Mouse (Mus musculus): ENCODE results near the gene Stub1. TPM values are rescaled to one million over a fixed set of nuclear protein-coding genes. Genes with fewer than 3 reads are reported as not detected.
"Not testable (repeated sequence)": the region's sequence is repeated elsewhere in the genome, so short reads cannot be mapped to it uniquely, and the experiment has no call there.

Gene Stub1
- polyA plus RNA-seq, 1 experiment from 2014 or later, result 316 TPM

DNA sequence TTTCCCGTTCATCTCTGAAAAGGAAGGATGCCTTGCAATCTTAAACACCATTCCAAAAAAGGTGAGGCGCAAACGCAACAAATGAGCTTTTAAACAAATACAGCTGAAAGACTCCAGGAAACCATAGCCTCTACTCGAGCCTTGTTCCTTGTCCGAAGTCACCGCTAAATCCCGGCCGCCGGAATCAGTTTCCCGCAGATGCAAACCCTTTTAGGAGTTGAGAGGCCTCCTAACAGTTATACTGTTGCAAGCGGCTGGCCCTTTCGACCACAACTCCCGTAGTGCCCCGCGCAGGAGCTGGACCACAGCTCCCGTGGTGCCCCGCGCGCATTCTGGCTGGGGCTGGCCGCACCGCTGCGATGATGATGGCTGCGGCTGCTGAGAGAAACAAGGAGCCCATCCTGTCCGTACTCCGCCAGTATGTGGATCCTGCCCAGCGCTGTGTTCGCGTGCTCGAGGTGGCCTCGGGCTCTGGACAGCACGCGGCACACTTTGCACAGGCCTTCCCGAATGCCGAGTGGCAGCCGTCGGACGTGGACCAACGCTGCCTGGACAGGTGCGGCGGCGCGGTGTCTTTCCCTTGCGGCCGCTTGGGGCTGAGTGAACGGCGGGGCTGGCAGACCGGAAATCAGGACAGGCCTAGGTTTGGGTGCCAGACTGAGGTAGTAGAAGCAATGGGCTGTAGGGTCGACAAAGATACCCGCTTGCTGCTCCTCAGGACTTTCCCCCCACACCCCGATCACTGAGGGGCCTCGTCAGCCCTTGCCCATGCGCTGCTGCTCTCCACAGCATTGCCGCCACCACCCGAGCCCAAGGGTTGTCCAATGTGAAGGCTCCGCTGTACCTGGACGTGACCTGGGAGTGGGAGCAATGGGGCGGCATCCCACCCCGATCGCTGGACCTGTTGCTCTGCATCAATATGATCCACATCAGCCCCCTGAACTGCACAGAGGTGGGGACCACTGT, 42.2 kb upstream of the Stub1 start:
- peaks cover 28% of the 10 kb centered on the region for H3K4me1 ChIP-seq (replicated peaks)
- H3K9ac ChIP-seq, result peak overlapping the region; percentile 92
- H3K27me3 ChIP-seq, result no peaks in the 10 kb centered on the region
- peaks cover 23% of the 10 kb centered on the region for H3K36me3 ChIP-seq
- H3K9me3 ChIP-seq, result no peaks in the 10 kb centered on the region
- H3K27ac ChIP-seq (replicated peaks), result peak overlapping the region; percentile 92
- WGBS, result under 1% methylated on average over 59 of the region's 59 CpGs
- peak overlapping the region; percentile 94 for H3K4me2 ChIP-seq
- ATAC-seq (ENCODE audit: low read depth), result peak; percentile 93
- H3K4me3 ChIP-seq, result peak overlapping the region; percentile 79

DNA sequence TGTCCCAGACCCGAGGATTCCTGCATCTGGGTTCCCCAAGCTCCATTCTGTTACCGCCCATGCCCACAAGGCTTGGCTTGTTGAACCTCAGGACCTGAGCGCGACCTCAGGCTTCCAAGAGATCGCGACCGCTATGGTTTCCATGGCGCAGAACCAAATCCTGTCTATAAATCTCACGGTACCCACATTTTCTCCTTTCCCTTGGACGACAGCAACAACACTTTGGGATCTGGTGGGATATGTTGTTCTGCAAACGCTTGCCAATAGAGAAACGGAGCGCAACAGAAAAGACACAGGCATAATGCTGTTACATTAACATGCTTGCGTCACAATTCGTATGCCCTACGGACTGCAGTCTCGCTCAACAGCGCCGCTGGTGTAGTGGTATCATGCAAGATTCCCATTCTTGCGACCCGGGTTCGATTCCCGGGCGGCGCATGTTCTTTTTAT, 41.5 kb upstream of the Stub1 start, which contains the start of gene Mettl26:
Mettl26 (plus strand) TSS at position 354 of the 450 bp plus-strand sequence.
- no peaks in the 10 kb centered on the region for H3K9me3 ChIP-seq
- WGBS, result under 1% methylated on average over 25 of the region's 25 CpGs
- H3K27me3 ChIP-seq, result no peaks in the 10 kb centered on the region
- peak within 1 kb of the TSS; percentile 94 for H3K4me2 ChIP-seq
- peak within 1 kb of the TSS; percentile 92 for H3K27ac ChIP-seq (replicated peaks)
- peaks cover 23% of the 10 kb centered on the region for H3K4me1 ChIP-seq (replicated peaks)
- peak; percentile 71 for ATAC-seq (ENCODE audit: low read depth)
- peaks cover 21% of the 10 kb centered on the region for H3K36me3 ChIP-seq
- H3K4me3 ChIP-seq, result peak within 1 kb of the TSS; percentile 79
- peak within 1 kb of the TSS; percentile 92 for H3K9ac ChIP-seq

DNA sequence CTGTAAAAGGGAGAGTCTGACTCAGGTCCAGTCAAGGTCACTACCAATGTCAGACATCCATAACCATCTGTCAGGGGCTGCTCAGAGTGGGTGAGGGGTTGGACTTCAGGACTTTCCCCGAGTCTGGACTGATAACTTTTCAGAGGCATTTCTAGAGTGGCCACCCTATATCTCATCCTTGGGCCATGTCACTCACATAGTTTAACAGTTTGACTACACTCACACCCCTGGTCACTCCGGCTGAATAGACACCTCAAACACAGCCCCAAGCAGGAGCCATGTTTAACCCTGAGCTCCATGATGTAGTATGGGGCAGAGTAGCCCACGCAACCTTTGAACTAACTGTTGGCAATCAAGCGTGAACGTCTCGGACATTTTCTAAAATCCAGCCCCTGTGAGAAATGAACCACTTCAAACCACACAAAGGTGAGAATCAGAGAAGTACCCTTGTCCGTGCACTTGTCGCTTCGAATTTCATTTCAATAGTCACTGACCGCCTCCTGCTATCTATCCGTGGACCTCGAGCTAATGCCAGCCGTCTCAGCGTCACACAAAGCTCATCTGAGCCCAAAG, 41.0 kb upstream of the Stub1 start:
- peaks cover 16% of the 10 kb centered on the region for H3K36me3 ChIP-seq
- H3K4me2 ChIP-seq, result peak overlapping the region; percentile 94
- peak overlapping the region; percentile 92 for H3K27ac ChIP-seq (replicated peaks)
- WGBS, result 8% methylated on average over 14 of the region's 14 CpGs
- no peak; the same call in 1 of the 2 replicates for ATAC-seq (ENCODE audit: low read depth)
- no peaks in the 10 kb centered on the region for H3K27me3 ChIP-seq
- H3K9me3 ChIP-seq, result no peaks in the 10 kb centered on the region
- peaks cover 23% of the 10 kb centered on the region for H3K4me1 ChIP-seq (replicated peaks)
- peak overlapping the region; percentile 79 for H3K4me3 ChIP-seq
- peak overlapping the region; percentile 92 for H3K9ac ChIP-seq

DNA sequence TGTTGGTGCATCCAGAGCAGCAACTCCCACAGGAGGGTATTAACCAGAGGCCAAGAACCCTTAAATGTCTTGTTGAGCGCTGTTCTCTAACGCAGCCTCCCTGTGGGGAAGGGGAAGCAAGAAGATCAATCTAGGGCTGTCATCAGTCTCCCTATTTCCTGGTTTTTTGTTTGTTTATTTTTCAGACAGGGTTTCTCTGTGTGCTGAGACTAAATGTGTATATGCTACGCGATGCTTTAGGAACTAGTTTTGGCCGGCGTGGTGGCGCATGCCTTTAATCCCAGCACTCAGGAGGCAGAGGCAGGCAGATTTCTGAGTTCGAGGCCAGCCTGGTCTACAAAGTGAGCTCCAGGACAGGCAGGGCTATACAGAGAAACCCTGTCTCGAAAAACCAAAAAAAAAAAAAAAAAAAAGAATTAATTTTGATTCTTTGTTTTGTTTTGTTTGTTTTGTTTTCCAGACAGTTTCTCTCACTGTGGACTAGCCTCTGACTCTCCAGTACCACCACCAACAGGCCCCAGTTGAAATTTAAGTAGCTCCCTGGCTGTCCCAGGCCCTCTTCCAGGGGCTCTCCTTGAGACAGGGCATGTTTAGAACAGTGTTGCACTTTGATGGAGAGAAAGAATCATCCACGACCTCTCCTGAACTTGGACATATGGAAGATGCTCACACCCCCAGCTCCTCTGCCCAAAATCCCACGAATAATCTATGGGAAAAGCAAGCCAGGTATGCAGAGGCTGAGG, 40.4 kb upstream of the Stub1 start:
- Histone ChIP-seq H3K4me3 (peak overlapping the region; percentile 79), H3K4me1 (replicated peaks) (peaks cover 28% of the 10 kb centered on the region), H3K9me3 (no peaks in the 10 kb centered on the region), H3K9ac (peak overlapping the region; percentile 92), H3K36me3 (peaks cover 10% of the 10 kb centered on the region), H3K4me2 (peak overlapping the region; percentile 94), H3K27ac (replicated peaks) (peak overlapping the region; percentile 92), H3K27me3 (no peaks in the 10 kb centered on the region)
- ATAC-seq (ENCODE audit: low read depth), result no peak
- WGBS, result 78% methylated on average over 11 of the region's 11 CpGs

DNA sequence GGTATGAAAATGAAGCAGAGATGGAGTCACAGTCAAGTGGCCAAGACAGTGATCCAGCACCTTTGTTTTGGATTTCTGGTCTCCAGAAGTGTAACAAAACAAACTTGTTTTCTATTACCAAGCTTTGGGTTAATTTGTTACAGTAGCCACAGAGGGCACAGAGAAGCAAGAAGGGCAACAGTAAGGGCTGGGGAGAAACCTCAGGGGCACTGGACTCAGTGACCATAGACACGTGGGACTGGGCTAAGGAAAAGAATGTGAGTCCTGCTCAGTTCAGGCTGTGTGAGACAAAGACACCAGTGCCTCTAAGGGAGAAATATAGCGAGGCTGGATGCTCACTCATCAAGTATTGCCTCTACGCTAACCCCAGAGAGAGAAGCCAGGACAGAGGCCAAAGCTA, 39.5 kb upstream of the Stub1 start:
- no peak overlapping the region for H3K4me3 ChIP-seq
- WGBS, result 76% methylated on average over 3 of the region's 3 CpGs
- H3K4me1 ChIP-seq (replicated peaks), result peaks cover 34% of the 10 kb centered on the region
- peaks cover under 1% of the 10 kb centered on the region for H3K36me3 ChIP-seq
- no peak for ATAC-seq (ENCODE audit: low read depth)
- H3K9me3 ChIP-seq, result no peaks in the 10 kb centered on the region
- H3K4me2 ChIP-seq, result no peak overlapping the region
- no peak overlapping the region for H3K9ac ChIP-seq
- H3K27me3 ChIP-seq, result no peaks in the 10 kb centered on the region
- no peak overlapping the region for H3K27ac ChIP-seq (replicated peaks)

DNA sequence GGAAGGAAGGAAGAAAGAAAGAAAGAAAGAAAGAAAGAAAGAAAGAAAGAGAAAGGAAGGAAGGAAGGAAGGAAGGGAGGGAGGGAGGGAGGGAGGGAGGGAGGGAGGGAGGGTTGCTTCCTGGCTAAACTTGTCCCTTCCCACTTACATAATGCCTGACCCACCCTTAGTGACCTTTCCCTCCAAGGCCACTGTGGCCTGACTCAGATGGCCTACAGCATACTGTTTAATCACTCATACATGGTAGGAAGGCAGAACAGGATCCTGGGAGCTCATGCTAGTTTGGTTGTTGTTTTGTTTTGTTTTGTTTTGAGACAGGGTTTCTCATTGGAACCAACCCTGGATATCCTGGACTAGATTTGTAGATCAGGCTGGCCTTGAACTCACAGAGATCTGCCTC, 38.4 kb upstream of the Stub1 start:
- not testable (repeated sequence) for H3K4me3 ChIP-seq; H3K4me2 ChIP-seq; H3K27ac ChIP-seq (replicated peaks); H3K9me3 ChIP-seq; H3K27me3 ChIP-seq; H3K36me3 ChIP-seq; H3K9ac ChIP-seq; ATAC-seq (ENCODE audit: low read depth)
- H3K4me1 ChIP-seq (replicated peaks), result peaks cover 31% of the 10 kb centered on the region

DNA sequence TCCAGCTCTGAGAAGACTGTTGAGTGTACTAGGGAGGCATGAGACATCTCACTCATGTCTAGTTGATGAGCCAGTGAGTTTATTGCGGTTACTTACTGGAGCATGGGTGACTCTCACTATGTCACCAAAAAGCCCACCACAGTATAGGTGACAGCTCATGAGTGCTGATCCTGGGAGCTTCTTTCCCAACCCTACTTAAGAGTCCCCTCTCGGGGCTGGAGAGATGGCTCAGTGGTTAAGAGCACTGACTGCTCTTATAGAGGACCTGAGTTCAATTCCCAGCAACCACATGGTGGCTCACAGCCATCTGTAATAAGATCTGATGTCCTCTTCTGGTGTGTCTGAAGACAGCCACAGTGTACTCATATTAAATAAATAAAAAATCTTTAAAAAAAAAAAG, 36.8 kb upstream of the Stub1 start:
- H3K4me1 ChIP-seq (replicated peaks), result peaks cover 22% of the 10 kb centered on the region
- 88% methylated on average over 2 of the region's 2 CpGs for WGBS
- no peak overlapping the region for H3K27ac ChIP-seq (replicated peaks)
- no peak overlapping the region for H3K4me3 ChIP-seq
- no peak overlapping the region for H3K4me2 ChIP-seq
- no peaks in the 10 kb centered on the region for H3K27me3 ChIP-seq
- ATAC-seq (ENCODE audit: low read depth), result no peak
- H3K9me3 ChIP-seq, result no peaks in the 10 kb centered on the region
- no peak overlapping the region for H3K9ac ChIP-seq
- H3K36me3 ChIP-seq, result no peaks in the 10 kb centered on the region

DNA sequence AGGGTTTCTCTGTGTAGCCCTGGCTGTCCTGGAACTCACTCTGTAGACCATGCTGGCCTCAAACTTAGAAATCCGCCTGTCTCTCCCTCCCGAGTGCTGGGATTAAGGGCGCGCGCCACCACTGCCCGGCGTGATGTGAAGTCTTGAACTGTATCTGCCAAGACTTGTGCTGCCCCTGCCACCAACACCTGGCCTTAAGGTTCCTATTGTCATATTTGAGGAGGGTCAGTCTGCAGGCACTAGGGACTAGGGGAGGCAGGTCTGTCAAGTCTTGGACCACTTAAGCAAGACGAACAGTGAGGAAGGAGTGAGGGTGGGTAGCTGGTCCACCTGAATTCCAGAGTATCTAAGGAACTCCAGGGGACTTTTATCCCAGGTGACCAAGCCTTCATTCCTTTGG, 36.3 kb upstream of the Stub1 start:
- Histone ChIP-seq H3K9me3 (no peaks in the 10 kb centered on the region), H3K9ac (no peak overlapping the region), H3K4me3 (no peak overlapping the region), H3K27me3 (no peaks in the 10 kb centered on the region), H3K4me2 (no peak overlapping the region), H3K4me1 (replicated peaks) (peaks cover 22% of the 10 kb centered on the region), H3K27ac (replicated peaks) (no peak overlapping the region), H3K36me3 (no peaks in the 10 kb centered on the region)
- no peak for ATAC-seq (ENCODE audit: low read depth)
- 87% methylated on average over 8 of the region's 8 CpGs for WGBS

DNA sequence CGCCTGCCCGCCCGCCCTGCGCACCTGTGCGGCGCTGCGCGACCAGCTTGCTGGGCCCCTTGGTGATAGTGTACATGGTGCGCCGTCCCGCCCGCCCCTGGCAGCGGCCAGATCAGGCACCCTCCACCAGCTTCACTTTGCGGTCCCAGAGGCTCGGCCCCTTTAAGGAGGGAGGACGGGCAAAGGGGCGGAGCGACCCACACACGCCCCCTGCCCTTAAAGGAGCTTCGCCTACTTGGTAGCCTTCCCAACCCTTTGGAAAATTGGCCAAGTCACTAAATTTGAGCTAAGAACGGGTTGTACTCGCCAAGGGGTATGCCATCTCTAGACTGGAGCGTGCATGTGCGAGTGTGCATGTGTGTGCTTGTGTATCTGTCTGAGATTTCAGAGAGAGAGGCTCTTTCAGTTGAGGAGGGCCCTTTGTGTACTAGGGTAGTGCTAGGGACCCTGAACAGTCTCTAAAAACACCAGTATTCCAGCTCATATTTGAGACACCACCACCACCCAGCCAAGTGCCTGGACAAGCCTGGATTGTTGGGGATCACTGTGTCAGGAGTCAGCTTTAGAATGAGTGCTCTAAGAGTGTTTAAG, 35.5 kb upstream of the Stub1 start, which contains the start of gene Mcrip2:
Mcrip2 (minus strand) TSS at position 164 of the 591 bp plus-strand sequence.
- peak within 1 kb of the TSS; percentile 80 for H3K9ac ChIP-seq
- H3K4me3 ChIP-seq, result peak within 1 kb of the TSS; percentile 76
- under 1% methylated on average over 24 of the region's 24 CpGs for WGBS
- H3K4me1 ChIP-seq (replicated peaks), result peaks cover 15% of the 10 kb centered on the region
- H3K9me3 ChIP-seq, result no peaks in the 10 kb centered on the region
- no peaks in the 10 kb centered on the region for H3K27me3 ChIP-seq
- no peaks in the 10 kb centered on the region for H3K36me3 ChIP-seq
- H3K4me2 ChIP-seq, result peak within 1 kb of the TSS; percentile 98
- ATAC-seq (ENCODE audit: low read depth), result peak; percentile 88
- H3K27ac ChIP-seq (replicated peaks), result peak within 1 kb of the TSS; percentile 59

DNA sequence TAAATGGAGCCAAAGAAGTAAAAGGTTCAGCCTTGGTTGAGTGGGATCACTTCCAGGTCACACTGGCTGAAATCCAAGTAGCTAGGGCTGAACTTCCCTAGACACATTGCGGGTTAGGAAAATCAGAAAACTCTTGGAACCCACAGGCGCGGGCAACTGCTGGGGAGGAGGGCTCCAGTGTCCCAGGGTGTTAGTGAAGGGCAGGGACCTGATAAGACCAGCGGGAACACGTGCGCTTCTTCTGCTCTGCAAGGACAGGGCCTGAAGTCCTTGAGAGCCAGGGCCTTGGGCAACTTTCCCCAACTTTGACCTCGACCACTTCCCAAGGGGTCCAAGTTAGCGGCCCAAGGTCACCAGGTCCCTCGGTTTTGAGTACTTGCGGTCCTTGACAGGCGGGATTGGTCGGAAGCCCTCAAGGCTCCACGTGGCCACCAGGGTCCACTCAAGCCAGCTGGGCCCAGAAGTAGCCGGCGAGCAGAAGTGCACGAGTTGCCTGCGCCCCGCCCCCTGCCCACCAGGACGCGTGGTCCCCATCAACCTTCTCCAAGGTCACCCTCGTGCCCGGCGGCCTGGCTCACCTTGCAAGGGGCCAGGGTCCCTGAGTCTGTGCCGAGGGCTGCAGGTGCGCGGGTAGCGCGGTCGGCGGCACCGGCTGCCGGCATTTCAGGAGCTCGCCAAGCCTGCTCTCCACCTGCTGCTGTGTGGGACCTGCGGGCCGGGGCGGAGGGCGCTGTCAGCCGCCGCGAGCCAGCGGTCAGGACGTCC, 34.8 kb upstream of the Stub1 start:
- WGBS, result 2% methylated on average over 40 of the region's 42 CpGs
- Histone ChIP-seq H3K4me3 (peak overlapping the region; percentile 76), H3K27me3 (no peaks in the 10 kb centered on the region), H3K4me1 (replicated peaks) (peaks cover 14% of the 10 kb centered on the region), H3K27ac (replicated peaks) (0 out of 2 replicates have a peak overlapping the region, but pooled peaks have one; percentile 34), H3K36me3 (no peaks in the 10 kb centered on the region), H3K4me2 (peak overlapping the region; percentile 98), H3K9ac (peak overlapping the region; percentile 80), H3K9me3 (no peaks in the 10 kb centered on the region)
- ATAC-seq (ENCODE audit: low read depth), result peak; percentile 57

DNA sequence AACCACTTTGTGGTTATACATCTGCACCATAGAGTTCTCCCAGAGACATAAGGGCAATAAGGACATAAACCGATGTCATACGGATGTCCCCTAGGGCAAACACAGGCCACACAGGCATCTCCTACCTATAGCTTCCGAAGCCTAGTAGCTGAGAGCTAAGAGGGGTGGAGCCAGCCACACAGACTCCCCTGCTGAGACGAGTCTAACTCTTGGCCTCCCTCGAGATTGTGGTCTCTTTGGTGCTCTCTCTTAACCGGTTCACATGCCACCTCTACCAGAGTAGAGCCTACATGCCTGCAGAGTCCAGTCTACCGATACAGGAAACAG, 34.3 kb upstream of the Stub1 start:
- 8% methylated on average over 7 of the region's 7 CpGs for WGBS
- H3K27ac ChIP-seq (replicated peaks), result no peak overlapping the region
- no peaks in the 10 kb centered on the region for H3K36me3 ChIP-seq
- H3K4me1 ChIP-seq (replicated peaks), result peaks cover 14% of the 10 kb centered on the region
- H3K4me2 ChIP-seq, result peak overlapping the region; percentile 98
- H3K9ac ChIP-seq, result peak overlapping the region; percentile 80
- ATAC-seq (ENCODE audit: low read depth), result no peak
- H3K27me3 ChIP-seq, result no peaks in the 10 kb centered on the region
- no peaks in the 10 kb centered on the region for H3K9me3 ChIP-seq
- peak overlapping the region; percentile 76 for H3K4me3 ChIP-seq
